ENCODE assay signal across 9 mouse cellular contexts in the genomic region with DNA sequence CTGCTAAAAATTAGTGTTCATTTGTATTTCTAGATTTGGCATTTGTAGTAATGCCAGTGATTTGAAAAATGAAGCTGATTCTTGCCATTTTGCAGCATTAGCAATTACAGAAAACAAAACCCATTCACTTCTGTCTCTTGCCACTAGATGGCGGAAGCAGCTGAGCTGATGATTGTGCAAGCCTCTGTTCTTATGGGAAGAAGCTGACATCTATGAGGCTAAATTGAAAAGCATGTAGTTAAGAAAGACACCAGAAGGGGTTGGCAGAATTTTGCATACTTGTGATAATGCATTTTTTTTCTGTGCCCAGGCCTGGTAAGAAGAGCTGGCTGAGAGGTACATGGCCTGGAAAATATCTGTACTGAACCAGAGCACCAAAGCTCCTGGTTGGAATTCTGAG.
DNase-seq lines count a peak whose midpoint lies in the region; ATAC-seq and TF ChIP-seq lines count a peak whose summit lies in the region.
"Had no signal": no experiment of that assay in that cellular context is flagged by ENCODE, and none has a peak within 500 bp of the region (broad histone marks: within the 10 kb centered on the region; RNA-seq: fewer than 3 reads in every experiment).

No protein-coding gene starts in this region.

- TF ChIP-seq CTCF in forebrain, postnatal 0 days (IDR thresholded peaks at IDR 0.05; ENCODE audit: low read depth): peak; percentile 97

- H3K27me3 ChIP-seq in forebrain, postnatal 0 days (ENCODE audit: insufficient read depth, low read length): no peaks in the 10 kb centered on the region
- H3K27me3 ChIP-seq in limb, embryonic 12.5 days: no peaks in the 10 kb centered on the region
- H3K27me3 ChIP-seq: stomach, embryonic 15.5 days had no signal

- H3K36me3 ChIP-seq in forebrain, postnatal 0 days (ENCODE audit: insufficient read depth): no peaks in the 10 kb centered on the region
- no peaks in the 10 kb centered on the region for H3K36me3 ChIP-seq in limb, embryonic 12.5 days
- H3K36me3 ChIP-seq: stomach, embryonic 15.5 days had no signal

- ATAC-seq in forebrain, postnatal 0 days: peak; percentile 91
- ATAC-seq in limb, embryonic 12.5 days (ENCODE audit: insufficient number of reproducible peaks, insufficient read depth, low FRiP score, low TSS enrichment, low read depth): peak; percentile 76; the same call in 1 of the 2 replicates
- ATAC-seq in erythroid progenitor cell, adult 5-6 weeks (replicated peaks; ENCODE audit: low FRiP score, poor library complexity, severe bottlenecking): no peak

- H3K4me3 ChIP-seq in forebrain, postnatal 0 days (ENCODE audit: low read depth, low read length): no peak overlapping the region
- no peak overlapping the region for H3K4me3 ChIP-seq in limb, embryonic 12.5 days (replicated peaks)
- H3K4me3 ChIP-seq: stomach, embryonic 15.5 days had no signal

- 0% methylated on average over 1 of the region's 1 CpGs for WGBS in forebrain, postnatal 0 days
- 0% methylated on average over 1 of the region's 1 CpGs for WGBS in limb, embryonic 12.5 days

- no peak overlapping the region for H3K9ac ChIP-seq in forebrain, postnatal 0 days
- H3K9ac ChIP-seq in limb, embryonic 12.5 days (replicated peaks): no peak overlapping the region
- H3K9ac ChIP-seq: stomach, embryonic 15.5 days had no signal

- DNase-seq in urinary bladder, postnatal 25 days (ENCODE audit: low spot score): peak; percentile 28
- DNase-seq in urinary bladder, postnatal 10 days (ENCODE audit: low spot score): no peak
- peak; percentile 29 for DNase-seq in cerebellum, adult 11-12 months
- peak; percentile 92 for DNase-seq in forebrain, postnatal 0 days
- DNase-seq in kidney, adult 9 months: peak; percentile 67
- peak; percentile 1 for DNase-seq in natural killer cell, adult 2 months (ENCODE audit: low spot score in 2 of 2)

- no peaks in the 10 kb centered on the region for H3K4me1 ChIP-seq in forebrain, postnatal 0 days (ENCODE audit: insufficient read depth)
- no peaks in the 10 kb centered on the region for H3K4me1 ChIP-seq in limb, embryonic 12.5 days (replicated peaks)
- H3K4me1 ChIP-seq: stomach, embryonic 15.5 days had no signal

- no peak overlapping the region for H3K27ac ChIP-seq in forebrain, postnatal 0 days (ENCODE audit: low read depth, low read length)
- H3K27ac ChIP-seq in limb, embryonic 12.5 days: no peak overlapping the region
- H3K27ac ChIP-seq: stomach, embryonic 15.5 days had no signal

- H3K4me2 ChIP-seq in forebrain, postnatal 0 days (ENCODE audit: low read depth): no peak overlapping the region
- H3K4me2 ChIP-seq in limb, embryonic 12.5 days: no peak overlapping the region
- H3K4me2 ChIP-seq: stomach, embryonic 15.5 days had no signal

- no peaks in the 10 kb centered on the region for H3K9me3 ChIP-seq in forebrain, postnatal 0 days (ENCODE audit: low read length)
- H3K9me3 ChIP-seq in limb, embryonic 12.5 days: no peaks in the 10 kb centered on the region
- H3K9me3 ChIP-seq: stomach, embryonic 15.5 days had no signal
